Mouse (Mus musculus) cerebellum, adult 11 months (tissue): ENCODE results near the gene Smim24.

Experiments
- DNase-seq: peaks from one replicate; pipeline ENCODE4 v3.0.0; 2022

The Smim24 gene

DNA sequence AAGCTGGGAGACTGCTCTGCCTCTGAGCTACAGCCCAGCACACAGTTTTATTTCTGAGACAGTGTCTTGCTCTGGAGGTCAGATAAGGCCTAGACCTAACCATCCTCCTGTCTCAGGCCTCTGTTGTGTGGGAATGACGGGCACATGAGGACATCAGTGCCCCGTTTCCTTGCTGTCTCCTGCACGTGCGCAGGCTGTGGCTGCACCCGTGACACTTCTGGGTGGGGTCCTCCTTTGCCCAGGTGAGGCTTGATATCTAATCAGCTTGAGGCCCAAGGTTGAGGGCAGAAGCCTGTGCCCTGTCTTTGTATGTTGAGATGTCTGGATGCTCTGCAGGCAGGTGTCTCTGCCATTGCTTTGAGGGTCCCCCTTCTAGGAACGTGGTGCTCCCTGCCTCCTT lies 581 bp upstream of the Smim24 start:
- no peak for DNase-seq

- no peak for DNase-seq
Observed at GRCm38 (mm10) chr10:81393456-81394063, 709 bp downstream of the Smim24 start.

DNA sequence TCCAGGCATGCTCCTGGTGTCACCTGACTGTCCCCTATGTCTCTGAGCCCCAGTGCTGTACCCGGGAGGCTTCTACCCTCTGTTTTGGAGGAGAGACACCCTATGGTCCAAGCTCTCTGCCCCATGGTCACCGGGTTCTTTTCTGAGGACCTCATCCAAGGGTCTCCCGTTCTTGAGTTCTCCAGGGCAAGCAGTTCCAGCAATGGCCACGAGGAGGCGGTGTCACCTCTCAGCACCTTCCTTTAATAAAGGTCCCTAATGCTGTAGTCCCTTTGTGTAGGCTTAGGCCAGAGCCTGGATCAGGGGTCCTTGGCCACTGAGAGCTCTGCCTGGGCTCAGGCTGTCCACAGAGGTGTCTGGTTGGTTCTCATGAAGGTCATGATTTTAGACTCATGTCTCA lies 2.3 kb downstream of the Smim24 start:
- DNase-seq, result peak; percentile 73

DNA sequence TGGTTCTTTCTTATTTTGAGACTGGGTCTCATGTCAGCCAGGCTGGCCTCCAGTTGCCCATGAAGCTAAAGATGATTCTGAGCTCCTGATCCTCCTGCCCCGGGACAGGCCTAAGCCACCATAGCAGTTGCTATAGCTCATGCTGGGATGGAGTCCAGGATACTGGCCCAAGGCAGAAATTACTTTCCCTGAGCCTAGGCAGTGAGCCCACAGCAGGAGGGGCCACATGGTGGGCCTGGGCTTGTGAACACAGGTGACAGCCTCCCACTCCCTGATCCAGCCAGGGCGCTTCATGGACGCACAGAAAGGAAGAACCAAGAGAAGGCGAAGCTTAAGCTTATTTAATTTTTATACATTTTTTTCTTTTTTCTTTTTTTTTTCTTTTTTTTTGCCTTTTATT lies 3.0 kb downstream of the Smim24 start:
- no peak for DNase-seq

DNA sequence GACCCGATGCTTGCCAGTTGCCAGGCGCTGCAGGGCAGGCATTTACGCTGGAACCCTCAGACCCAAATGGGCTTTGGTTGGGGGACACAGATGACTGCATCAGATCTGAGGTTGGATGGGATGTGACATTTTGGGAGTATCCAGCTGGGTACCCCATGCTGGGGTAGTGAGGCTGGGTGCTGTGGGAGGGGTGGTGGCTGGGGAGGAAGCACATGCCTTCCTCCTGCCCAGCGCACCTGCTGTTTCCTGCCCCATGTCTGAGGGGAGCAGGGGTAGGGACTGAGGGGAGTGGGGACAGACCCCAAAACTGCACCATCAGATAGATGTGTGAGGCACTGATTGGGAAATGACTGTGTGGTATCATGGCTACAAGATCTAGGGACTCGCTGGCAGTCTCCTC lies 3.9 kb downstream of the Smim24 start:
- no peak for DNase-seq

GRCm38 (mm10) chr10:81399296-81399695 lies 6.4 kb downstream of the Smim24 start:
- no peak for DNase-seq

DNA sequence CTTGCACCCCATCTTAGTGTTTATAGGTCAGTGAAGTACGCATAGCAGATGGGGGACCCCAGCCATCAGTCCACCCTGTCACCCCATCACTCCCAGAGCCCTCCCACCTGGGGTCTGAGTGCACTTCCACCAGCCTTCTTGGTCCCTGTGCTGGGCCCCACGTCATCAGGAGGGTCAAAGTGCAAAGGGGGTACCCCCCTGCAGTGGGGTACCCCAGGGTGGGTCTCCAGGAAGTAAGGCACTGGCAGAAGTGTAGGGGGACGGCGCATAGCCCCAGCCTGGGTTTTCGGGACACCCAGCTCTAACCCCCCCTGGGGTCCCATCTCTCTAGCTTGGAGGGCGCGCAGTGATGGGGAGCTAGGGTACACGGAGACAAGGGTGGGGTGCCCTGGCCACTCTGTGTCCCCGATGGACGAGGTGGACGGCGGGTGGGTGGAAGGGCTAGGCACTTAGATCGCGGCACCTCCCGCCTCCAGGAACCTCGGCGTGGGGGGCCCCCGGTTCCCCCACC lies 7.0 kb downstream of the Smim24 start:
- DNase-seq, result no peak

- peak; percentile 88 for DNase-seq
Observed at GRCm38 (mm10) chr10:81400371-81401204, 7.7 kb downstream of the Smim24 start.

GRCm38 (mm10) chr10:81401205-81401520 lies 8.3 kb downstream of the Smim24 start:
- no peak for DNase-seq

DNA sequence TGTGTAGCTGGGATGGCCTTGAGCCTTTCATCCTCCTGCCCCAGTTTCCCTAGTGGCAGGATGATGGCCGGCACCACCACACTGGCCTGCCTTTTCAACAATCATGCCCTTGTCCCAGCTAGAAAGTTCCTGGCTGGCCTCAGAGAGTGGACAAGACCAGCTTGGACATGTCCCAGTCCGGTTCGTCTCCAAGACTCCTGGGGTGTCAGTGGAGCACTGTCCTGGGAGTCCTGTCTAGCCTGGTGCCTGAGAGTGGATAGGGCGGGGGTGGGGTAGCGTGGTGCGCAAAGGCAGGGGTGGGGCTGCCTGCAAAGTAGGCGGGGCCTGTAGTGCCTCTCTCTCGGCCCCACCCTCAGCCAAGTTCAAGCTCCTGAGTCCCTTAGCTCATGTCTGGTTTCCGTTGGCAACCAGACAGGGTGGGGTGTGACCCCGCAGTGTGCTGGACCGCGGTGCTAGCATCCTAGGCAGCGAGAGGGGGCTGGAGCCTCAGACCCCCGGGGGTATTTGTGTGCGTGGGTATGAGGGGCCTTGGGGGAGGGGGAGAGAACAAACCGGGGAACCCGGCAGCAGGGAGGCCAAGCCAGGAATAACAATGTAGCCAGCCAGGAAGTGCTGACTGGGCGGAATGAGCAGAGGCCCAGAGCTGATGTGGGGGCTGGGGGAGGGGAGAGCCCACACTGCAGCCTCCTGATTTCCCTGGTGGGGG lies 8.8 kb downstream of the Smim24 start:
- peak; percentile 61 for DNase-seq

GRCm38 (mm10) chr10:81402227-81402765 lies 9.4 kb downstream of the Smim24 start:
- peak; percentile 43 for DNase-seq

DNA sequence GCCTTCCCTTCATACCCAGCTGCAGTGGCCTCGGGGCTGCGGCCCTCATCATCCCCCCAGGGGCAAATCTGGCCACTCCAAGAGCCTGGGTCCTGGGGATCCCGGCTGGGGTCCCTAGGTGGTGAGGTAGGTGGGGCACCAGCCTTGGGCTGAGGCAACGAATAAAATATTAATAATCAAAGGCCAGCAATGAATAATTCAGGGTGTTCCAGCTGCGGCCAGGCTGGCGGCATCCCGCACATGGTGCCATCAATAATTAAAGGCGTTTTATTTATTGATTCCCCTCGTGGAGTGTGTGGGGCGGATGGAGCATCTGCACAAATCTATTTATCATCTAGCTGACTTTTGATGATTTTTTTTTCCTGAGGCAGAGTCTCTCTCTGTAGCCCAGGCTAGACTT lies 10.7 kb downstream of the Smim24 start:
- DNase-seq, result peak; percentile 34

DNA sequence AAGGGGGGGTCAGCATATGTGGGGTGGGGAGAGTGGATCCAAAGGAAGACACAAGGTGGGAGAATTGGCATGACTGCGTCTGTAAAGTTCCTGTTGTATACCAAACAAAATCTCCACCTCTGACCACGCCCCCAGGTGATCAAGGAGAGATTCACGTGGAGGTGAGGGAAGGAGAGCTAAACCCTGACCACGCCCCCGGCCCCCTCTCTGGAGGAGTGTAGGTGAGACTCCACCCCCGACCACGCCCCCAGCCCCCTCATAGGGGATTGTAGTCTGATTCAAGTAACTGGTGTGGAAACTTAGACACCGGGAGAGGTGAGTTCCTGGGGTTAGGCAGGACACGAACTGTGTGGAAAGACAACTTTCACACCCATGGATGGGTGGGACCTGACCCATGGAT lies 11.2 kb downstream of the Smim24 start:
- peak; percentile 39 for DNase-seq

DNA sequence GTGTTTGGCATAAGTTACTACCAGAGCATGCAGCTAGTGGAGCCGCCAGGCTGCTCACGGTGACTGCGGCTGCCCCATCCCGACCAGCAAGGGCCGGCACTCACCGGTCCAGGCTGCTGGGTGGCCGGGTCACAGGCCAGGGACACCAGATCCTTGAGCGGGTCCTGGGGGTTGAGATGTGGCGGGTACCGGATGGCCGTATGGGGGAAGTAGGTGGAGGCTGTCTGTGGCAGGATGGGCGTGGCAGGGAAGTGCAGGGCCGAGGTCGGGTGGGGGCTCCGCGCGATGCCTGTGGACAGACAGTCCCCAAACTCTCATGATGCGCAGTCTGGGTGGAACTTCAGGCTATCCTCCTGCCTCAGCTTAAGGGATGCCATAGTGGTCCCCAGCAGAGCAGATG lies 11.9 kb downstream of the Smim24 start:
- DNase-seq, result peak; percentile 38

DNA sequence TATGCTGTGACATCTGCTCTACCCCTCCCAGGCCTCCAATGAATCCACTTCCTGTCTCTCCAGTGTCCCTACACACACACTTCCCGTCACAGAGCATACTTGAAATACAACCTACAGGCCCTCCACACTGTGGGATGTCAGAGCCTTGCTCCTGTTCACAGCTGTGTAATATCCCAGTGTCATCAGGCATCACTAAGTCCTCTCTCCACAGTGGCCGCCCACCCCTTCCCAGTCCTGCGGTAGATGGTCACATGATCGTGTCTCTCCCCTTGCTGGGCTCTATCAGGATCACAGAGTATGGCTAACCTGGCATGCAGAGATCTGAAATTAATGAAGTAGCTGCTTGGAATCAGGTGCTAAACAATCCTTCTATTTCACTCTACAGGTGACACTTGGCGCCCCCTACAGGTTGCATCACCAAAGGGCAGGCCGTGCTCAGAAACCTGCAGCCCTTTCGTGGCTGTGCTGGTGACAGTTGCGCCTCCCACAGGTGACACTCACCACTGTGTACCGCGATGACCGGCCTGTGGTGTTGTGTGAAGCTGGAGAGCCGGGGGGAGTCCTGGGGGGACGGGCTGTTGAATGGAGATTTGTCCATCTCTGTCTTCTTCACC lies 12.8 kb downstream of the Smim24 start:
- DNase-seq, result peak; percentile 82

DNA sequence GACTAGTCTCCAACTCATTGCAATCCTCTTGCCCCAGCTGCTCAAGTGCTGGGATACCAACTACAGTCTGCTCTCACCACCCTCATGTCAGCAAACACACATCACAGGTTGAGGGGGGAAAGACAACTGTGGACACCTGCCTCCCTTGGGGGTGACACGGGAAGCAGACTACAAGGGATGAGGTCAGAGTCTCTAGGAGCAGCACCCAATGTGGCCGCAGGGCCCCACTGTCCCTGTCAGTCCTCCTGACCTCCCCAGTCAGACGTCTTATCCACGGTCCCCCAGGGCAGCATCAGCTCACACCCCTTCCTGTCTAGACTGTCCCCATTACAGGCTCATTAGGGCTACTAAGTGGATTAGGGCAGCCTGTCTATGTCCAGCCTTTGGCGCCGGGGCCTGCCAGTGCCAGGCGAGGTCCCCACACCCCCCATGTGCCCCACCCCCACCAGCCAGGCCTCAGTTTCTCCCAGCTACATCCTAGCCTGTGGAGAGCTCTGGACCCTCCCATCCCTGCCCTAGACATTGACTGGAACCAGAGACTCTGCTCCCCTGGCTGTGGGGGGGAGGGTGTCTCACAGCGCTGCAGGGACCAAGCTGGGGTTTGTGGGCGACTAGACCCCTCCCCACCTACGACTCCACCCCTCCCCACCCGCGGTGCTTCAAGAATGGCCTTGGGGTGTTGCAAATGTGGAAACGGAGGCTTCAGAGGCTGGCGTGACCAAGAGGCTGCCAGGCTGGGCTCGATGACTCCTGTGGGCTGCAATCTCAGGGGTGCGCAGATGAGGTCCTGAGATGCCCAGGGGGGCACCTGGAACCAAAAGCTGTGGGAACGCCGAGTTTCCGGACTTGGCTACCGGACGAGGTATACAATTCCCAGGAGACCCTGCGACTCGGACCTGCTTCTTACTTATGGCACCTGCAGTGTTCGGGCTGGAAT lies 13.9 kb downstream of the Smim24 start:
- no peak for DNase-seq

- DNase-seq, result peak; percentile 80
Observed at GRCm38 (mm10) chr10:81407539-81408423, 14.9 kb downstream of the Smim24 start.

GRCm38 (mm10) chr10:81408424-81408729 lies 15.5 kb downstream of the Smim24 start:
- no peak for DNase-seq

GRCm38 (mm10) chr10:81408871-81409291 lies 16.0 kb downstream of the Smim24 start:
- DNase-seq, result peak; percentile 72

GRCm38 (mm10) chr10:81409330-81409729 lies 16.5 kb downstream of the Smim24 start:
- DNase-seq, result no peak

GRCm38 (mm10) chr10:81410350-81410749 lies 17.5 kb downstream of the Smim24 start:
- peak; percentile 35 for DNase-seq
